Mouse (Mus musculus): ENCODE data around the gene Crim1.

Gene Crim1

GRCm38 (mm10) chr17:78335250-78335649 is 135.2 kb downstream of the Crim1 start:
- DNase-seq = no peak

- DNase-seq = no peak
Observed at GRCm38 (mm10) chr17:78343688-78344087, 143.6 kb downstream of the Crim1 start.

GRCm38 (mm10) chr17:78347111-78347801 is 147.2 kb downstream of the Crim1 start:
- DNase-seq = no peak

- no peak for DNase-seq
Observed at GRCm38 (mm10) chr17:78351676-78352499, 151.8 kb downstream of the Crim1 start.

- no peak for DNase-seq
Observed at GRCm38 (mm10) chr17:78352500-78352855, 152.4 kb downstream of the Crim1 start.

GRCm38 (mm10) chr17:78354411-78354810 is 154.4 kb downstream of the Crim1 start:
- no peak for DNase-seq

GRCm38 (mm10) chr17:78354871-78355270 is 154.8 kb downstream of the Crim1 start:
- no peak for DNase-seq

- no peak for DNase-seq
Observed at GRCm38 (mm10) chr17:78355611-78356010, 155.6 kb downstream of the Crim1 start.

GRCm38 (mm10) chr17:78357753-78358152 is 157.7 kb downstream of the Crim1 start:
- DNase-seq = no peak

GRCm38 (mm10) chr17:78358251-78358726 is 158.2 kb downstream of the Crim1 start:
- peak; percentile 70 for DNase-seq

- DNase-seq = peak; percentile 23
Observed at GRCm38 (mm10) chr17:78361939-78362728, 162.1 kb downstream of the Crim1 start.

GRCm38 (mm10) chr17:78364555-78365302 is 164.7 kb downstream of the Crim1 start:
- DNase-seq = no peak

GRCm38 (mm10) chr17:78366070-78366469 is 166.0 kb downstream of the Crim1 start:
- DNase-seq = no peak

- DNase-seq = no peak
Observed at GRCm38 (mm10) chr17:78368481-78368880, 168.4 kb downstream of the Crim1 start.

GRCm38 (mm10) chr17:78370445-78370844 is 170.4 kb downstream of the Crim1 start:
- no peak for DNase-seq

- no peak for DNase-seq
Observed at GRCm38 (mm10) chr17:78373174-78373573, 173.1 kb downstream of the Crim1 start.

GRCm38 (mm10) chr17:78373849-78374248 is 173.8 kb downstream of the Crim1 start:
- no peak for DNase-seq

GRCm38 (mm10) chr17:78374756-78375155 is 174.7 kb downstream of the Crim1 start:
- no peak for DNase-seq

GRCm38 (mm10) chr17:78376587-78376986 is 176.5 kb downstream of the Crim1 start:
- DNase-seq = no peak

GRCm38 (mm10) chr17:78379079-78379729 is 179.2 kb downstream of the Crim1 start:
- DNase-seq = no peak

GRCm38 (mm10) chr17:78379730-78380245 is 179.7 kb downstream of the Crim1 start:
- no peak for DNase-seq

GRCm38 (mm10) chr17:78382321-78382720 is 182.3 kb downstream of the Crim1 start:
- no peak for DNase-seq

Measured in layer of hippocampus, adult 9-11 months (tissue).